Comparison of ENCODE assay signal across 13 mouse cellular contexts in the genomic region with DNA sequence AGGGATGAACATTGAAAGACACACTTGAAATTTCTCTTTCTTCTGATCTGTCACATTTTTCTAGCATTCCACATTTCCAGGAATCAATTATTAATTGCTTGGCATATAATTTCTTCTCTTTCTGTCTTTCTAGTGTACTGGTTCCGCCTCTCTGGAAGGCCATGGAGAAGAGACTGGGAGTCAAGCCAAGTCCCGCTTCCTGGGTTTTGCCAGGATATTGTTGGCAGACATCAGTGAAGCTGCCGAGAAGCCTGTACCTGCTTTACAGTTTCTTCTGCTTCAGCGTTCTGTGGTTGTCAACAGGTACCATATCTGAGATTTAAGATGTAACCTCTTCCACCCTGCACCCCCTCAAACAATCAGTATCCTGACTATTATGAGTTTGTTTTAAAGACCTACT. TPM values are rescaled to one million over a fixed set of nuclear protein-coding genes. Genes with fewer than 3 reads are reported as not detected.
DNase-seq lines count a peak whose midpoint lies in the region; ATAC-seq and TF ChIP-seq lines count a peak whose summit lies in the region.
"Had no signal": no experiment of that assay in that cellular context is flagged by ENCODE, and none has a peak within 500 bp of the region (broad histone marks: within the 10 kb centered on the region; RNA-seq: fewer than 3 reads in every experiment).

No protein-coding gene starts in this region.

- TF ChIP-seq POLR2A in kidney, adult 2 months (IDR thresholded peaks at IDR 0.05; ENCODE audit: low read depth, low read length) = no peak

- H3K4me3 ChIP-seq in kidney, adult 2 months (ENCODE audit: insufficient read depth, low read depth, low read length) = no peak overlapping the region
- H3K4me3 ChIP-seq in kidney, embryonic 15.5 days (replicated peaks) = no peak overlapping the region
- no peak overlapping the region for H3K4me3 ChIP-seq in forebrain, embryonic 10.5 days
- H3K4me3 ChIP-seq: erythroblast, embryonic 14.5 days; stomach, embryonic 15.5 days had no signal

- no peak for ATAC-seq in kidney, embryonic 15.5 days (replicated peaks; ENCODE audit: low FRiP score)

- no peaks in the 10 kb centered on the region for H3K27me3 ChIP-seq in kidney, adult 2 months (replicated peaks; ENCODE audit: control insufficient read depth, insufficient read depth, low read length)
- no peaks in the 10 kb centered on the region for H3K27me3 ChIP-seq in kidney, embryonic 15.5 days
- H3K27me3 ChIP-seq in forebrain, embryonic 10.5 days (ENCODE audit: poor library complexity, severe bottlenecking) = 0 out of 2 replicates have a peak, but pooled peaks cover 4% of the 10 kb centered on the region
- H3K27me3 ChIP-seq: stomach, embryonic 15.5 days had no signal

- H3K9me3 ChIP-seq in kidney, embryonic 15.5 days (replicated peaks) = no peaks in the 10 kb centered on the region
- no peaks in the 10 kb centered on the region for H3K9me3 ChIP-seq in forebrain, embryonic 10.5 days
- H3K9me3 ChIP-seq: stomach, embryonic 15.5 days had no signal

- no peak overlapping the region for H3K9ac ChIP-seq in kidney, embryonic 15.5 days
- H3K9ac ChIP-seq: lung, embryonic 14.5 days; stomach, embryonic 15.5 days had no signal

- H3K4me1 ChIP-seq in kidney, adult 2 months (ENCODE audit: control insufficient read depth, insufficient read depth, low read length) = 0 out of 2 replicates have a peak, but pooled peaks cover 3% of the 10 kb centered on the region
- H3K4me1 ChIP-seq in kidney, embryonic 15.5 days = peaks cover 22% of the 10 kb centered on the region
- peaks cover 33% of the 10 kb centered on the region for H3K4me1 ChIP-seq in forebrain, embryonic 10.5 days

- DNase-seq in adrenal gland, adult 2 months = peak; percentile 64
- DNase-seq in adrenal gland, adult 8-10 months = no peak
- peak; percentile 88 for DNase-seq in kidney, adult 2 months
- peak; percentile 49 for DNase-seq in 3T3-L1 (ENCODE audit: low read depth, low spot score)
- peak; percentile 92 for DNase-seq in cerebellum, adult 9-11 months
- DNase-seq in frontal cortex, postnatal 36 days (ENCODE audit: low spot score in 2 of 2) = no peak
- no peak for DNase-seq in forebrain, embryonic 10.5 days (ENCODE audit: extremely low spot score, low spot score)
- DNase-seq: lung, embryonic 14.5 days had no signal

- H3K27ac ChIP-seq in kidney, adult 2 months (ENCODE audit: insufficient read depth, low read depth, low read length) = no peak overlapping the region
- H3K27ac ChIP-seq in kidney, embryonic 15.5 days = no peak overlapping the region
- H3K27ac ChIP-seq in forebrain, embryonic 10.5 days = no peak overlapping the region
- H3K27ac ChIP-seq: stomach, embryonic 15.5 days had no signal

- no peak overlapping the region for H3K4me2 ChIP-seq in kidney, embryonic 15.5 days
- H3K4me2 ChIP-seq: lung, embryonic 14.5 days; stomach, embryonic 15.5 days had no signal

- H3K36me3 ChIP-seq in kidney, adult 2 months (ENCODE audit: control insufficient read depth, insufficient read depth, low read length) = peaks cover 2% of the 10 kb centered on the region
- peaks cover 25% of the 10 kb centered on the region for H3K36me3 ChIP-seq in kidney, embryonic 15.5 days
- H3K36me3 ChIP-seq in forebrain, embryonic 10.5 days (replicated peaks) = peaks cover 41% of the 10 kb centered on the region

- 29% methylated on average over 4 of the region's 4 CpGs for WGBS in kidney, adult 2 months
- 86% methylated on average over 4 of the region's 4 CpGs for WGBS in kidney, embryonic 15.5 days
- WGBS in forebrain, embryonic 10.5 days = 86% methylated on average over 4 of the region's 4 CpGs

- no peak for TF ChIP-seq CTCF in kidney, adult 2 months (conservative IDR thresholded peaks at IDR 0.05; ENCODE audit: insufficient read depth, insufficient read length, low read depth, low read length)

RNA-seq across cellular contexts. Expression of a gene that starts 3.4 kb away (rescaled TPM):
- 10 to 100 TPM; 36.6 to 40.7 TPM for total RNA-seq in adrenal gland, adult 2 months (2021)
- polyA plus RNA-seq in adrenal gland, adult 2 months (2012; rRNA removed) = 29.0 and 35.2 TPM in 2 replicates
- total RNA-seq in adrenal gland, adult 8-10 months (2022) = 10 to 100 TPM; 49.5 to 65.4 (median 54.9) TPM
- 55.4 and 56.6 TPM in 2 replicates for polyA plus RNA-seq in kidney, adult 2 months (2012; rRNA removed)
- polyA plus RNA-seq in kidney, embryonic 15.5 days (2015; fragmentation: Nextera tagmentation; extraction: Ambion mirVana) = 24.5 and 27.8 TPM in 2 replicates
- 20.9 and 23.7 TPM in 2 replicates for polyA plus RNA-seq in forebrain, embryonic 10.5 days (2016; fragmentation: Nextera tagmentation; extraction: Ambion mirVana)

RNA-seq across cellular contexts. Expression of a gene that starts 3.5 kb away (rescaled TPM):
- 10 to 100 TPM; 32.4 to 36.4 TPM for total RNA-seq in adrenal gland, adult 2 months (2021)
- 66.6 and 82.2 TPM in 2 replicates for polyA plus RNA-seq in adrenal gland, adult 2 months (2012; rRNA removed)
- 10 to 100 TPM; 34.5 to 45.6 (median 42.7) TPM for total RNA-seq in adrenal gland, adult 8-10 months (2022)
- polyA plus RNA-seq in kidney, adult 2 months (2012; rRNA removed) = 26.0 and 27.7 TPM in 2 replicates
- polyA plus RNA-seq in kidney, embryonic 15.5 days (2015; fragmentation: Nextera tagmentation; extraction: Ambion mirVana) = 27.1 and 28.2 TPM in 2 replicates
- 36.6 and 36.9 TPM in 2 replicates for polyA plus RNA-seq in forebrain, embryonic 10.5 days (2016; fragmentation: Nextera tagmentation; extraction: Ambion mirVana)

RNA-seq across cellular contexts. Expression of a gene that starts 20.7 kb away (rescaled TPM):
- total RNA-seq in adrenal gland, adult 2 months (2021) = not detected
- not detected in 2 replicates for polyA plus RNA-seq in adrenal gland, adult 2 months (2012; rRNA removed)
- total RNA-seq in adrenal gland, adult 8-10 months (2022) = not detected
- polyA plus RNA-seq in kidney, adult 2 months (2012; rRNA removed) = not detected in 2 replicates
- not detected in 2 replicates for polyA plus RNA-seq in kidney, embryonic 15.5 days (2015; fragmentation: Nextera tagmentation; extraction: Ambion mirVana)
- polyA plus RNA-seq in forebrain, embryonic 10.5 days (2016; fragmentation: Nextera tagmentation; extraction: Ambion mirVana) = 0.06 TPM in 1 of 2 replicates, not detected in the other
- total RNA-seq: left cerebral cortex, postnatal 10 days had no signal
- polyA plus RNA-seq: erythroblast, embryonic 14.5 days; gonadal fat pad, adult 2 months; lung, embryonic 14.5 days; stomach, embryonic 15.5 days had no signal

Comparison
In these comparisons a context has a peak if more than half of its experiments do, and no peak if none do; other contexts are left out.
1. DNase-seq: peak in adrenal gland, adult 2 months (single experiment), kidney, adult 2 months (single experiment), 3T3-L1 (single experiment) and cerebellum, adult 9-11 months (single experiment); none in adrenal gland, adult 8-10 months (single experiment), frontal cortex, postnatal 36 days (0 of 2) and forebrain, embryonic 10.5 days (single experiment).